Mouse (Mus musculus): ENCODE measurements around the gene Cerkl.

The Cerkl gene

DNA sequence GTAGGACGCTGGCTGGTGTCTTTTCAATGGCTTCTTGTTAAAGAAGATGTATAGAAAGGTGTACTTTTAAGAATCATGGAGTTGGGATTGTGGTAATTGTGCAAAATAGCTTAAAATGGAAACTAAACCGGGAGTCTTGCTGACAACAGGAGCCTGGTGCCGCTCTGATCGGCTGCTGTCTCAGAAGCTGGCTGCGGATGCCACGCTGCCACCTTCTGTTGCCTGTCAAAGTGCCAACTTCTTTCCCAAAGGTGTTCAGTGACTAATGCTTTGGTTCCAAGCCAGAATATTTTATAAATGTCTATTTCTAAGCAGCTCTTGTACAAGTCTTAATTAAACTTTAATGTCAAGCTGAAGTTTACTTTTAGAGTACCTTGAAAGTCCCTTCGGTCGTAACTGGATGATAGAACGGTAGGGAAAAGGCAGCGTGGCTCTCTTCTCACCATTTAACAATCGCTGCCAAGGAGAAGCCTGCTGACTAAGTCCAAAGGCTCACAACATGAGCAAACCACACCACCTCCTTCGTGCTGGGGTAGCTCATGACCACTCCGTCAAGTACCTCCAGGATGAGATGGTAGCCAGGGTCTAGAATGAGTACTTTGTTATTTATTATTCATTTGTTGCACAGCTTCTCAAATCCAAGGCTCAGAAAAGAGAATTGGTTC lies 147.0 kb downstream of the Cerkl start:
- peak; percentile 17 for DNase-seq

DNA sequence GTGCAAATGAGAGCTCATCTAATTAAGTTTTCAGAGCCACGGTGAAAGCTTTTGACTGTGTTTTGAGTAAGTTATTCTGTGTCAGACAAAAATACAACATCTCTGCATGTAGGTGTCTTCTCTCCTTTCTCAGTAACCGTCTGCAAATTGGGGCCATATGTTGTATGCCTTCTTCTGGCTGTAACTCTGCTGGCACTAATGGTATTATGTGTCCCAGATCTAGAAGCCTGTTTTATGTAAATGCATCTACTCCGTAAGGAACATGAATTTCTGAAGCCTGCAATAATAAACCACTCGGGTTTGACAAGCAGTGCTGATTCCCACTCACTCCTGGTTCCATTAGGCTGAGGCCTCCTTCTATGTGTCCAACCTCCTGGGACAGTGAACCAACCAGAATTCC lies 149.0 kb downstream of the Cerkl start:
- DNase-seq = no peak

DNA sequence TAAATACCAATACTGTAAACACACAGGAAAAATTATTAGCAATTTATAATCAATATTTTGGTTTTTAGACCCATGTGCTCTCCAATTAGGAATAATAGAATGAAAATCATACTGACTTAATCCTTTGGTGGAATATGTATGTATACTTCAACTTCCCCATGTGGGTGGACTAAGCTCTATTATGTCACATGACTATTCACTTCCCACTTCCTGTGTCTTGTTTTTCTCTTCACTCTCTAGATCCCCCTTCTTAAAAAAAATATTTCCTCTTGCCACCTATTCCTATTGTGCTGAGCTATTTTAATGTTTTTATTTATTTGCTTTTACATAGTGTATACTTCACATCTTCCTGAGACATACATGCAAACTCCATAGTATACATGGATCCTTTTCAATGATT lies 154.2 kb downstream of the Cerkl start:
- no peak for DNase-seq

DNA sequence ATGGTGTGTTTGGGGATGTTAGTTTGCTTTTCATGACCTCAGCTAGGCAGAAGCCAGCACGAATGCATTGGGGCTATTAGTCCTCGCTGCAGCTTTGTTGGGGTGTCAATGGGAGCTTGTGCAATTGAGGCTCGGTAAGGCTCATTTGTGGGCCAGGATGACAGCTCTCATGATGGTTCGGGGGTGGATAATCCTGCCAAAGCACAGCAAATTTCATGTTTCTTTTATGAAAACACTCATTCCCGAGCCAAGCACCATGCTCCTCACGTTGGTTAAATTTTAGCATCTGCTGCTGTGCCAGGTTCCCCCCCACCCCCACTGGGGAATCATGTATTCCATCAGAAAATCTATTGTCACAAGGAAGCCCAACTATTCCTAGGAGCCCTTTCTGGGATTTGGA lies 164.2 kb downstream of the Cerkl start:
- DNase-seq = no peak

DNA sequence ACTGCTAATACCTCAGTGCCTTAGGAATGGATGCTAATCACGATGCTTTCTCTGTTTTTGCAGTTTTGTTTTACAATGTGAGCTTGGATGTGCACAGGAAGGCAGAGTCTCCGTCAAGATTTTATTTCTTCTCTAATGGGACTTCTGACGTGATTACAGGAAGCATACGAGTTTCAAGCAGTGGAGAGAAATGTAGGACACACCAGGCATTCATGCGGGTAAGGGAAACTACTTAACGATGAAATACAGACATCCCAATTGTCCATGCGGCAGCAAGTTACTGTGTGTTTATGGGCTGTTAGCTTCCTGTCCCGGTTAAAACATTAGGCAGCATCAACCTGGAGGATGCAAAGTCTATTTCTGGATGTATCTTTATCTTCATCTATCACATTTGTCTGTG lies 164.7 kb downstream of the Cerkl start:
- no peak for DNase-seq

DNA sequence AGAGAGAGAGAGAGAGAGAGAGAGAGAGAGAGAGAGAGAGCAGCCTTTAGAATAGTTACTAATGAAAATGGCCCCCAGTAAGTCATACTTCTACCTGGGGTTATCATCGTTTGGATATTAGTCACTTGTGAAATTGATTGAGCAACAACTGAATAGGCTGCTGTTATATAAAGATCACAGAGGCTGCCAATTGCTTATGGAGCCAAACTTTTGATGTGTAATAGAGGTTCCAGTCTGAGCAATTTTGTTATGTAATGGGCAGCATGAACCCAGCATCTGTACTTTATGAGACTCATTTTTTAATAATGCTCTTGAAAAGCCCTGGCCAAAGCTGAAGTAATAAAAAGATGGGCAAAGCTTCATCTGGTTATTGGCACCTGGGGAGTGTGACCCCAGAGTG lies 166.4 kb downstream of the Cerkl start:
- no peak for DNase-seq

DNA sequence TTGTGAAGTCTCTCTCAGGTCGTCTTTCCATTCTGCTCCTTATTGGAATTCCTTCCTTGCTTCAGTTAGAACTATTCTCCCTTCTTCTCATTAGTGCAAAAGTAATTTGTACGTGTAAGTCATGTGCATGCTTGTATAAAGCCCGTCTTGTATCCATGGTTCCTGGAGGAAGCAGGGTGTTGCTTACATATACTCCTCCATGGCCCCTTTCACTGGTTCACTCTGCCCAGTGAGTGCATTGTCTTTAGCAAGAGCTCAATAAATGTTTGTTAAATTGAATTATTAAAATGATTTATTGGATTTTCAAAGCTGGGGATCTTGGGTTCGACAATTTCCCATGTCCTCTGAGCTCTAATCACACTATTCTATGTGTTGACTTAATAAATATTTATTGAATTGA lies 172.4 kb downstream of the Cerkl start:
- no peak for DNase-seq
